Mouse (Mus musculus): ENCODE results near the gene Ripor3. TPM values are rescaled to one million over a fixed set of nuclear protein-coding genes. Genes with fewer than 3 reads are reported as not detected.

Ripor3 gene
- under 1 TPM in 1 of 2 experiments, not detected in 1; 0.21 TPM for polyA plus RNA-seq (2017; shearing (Covaris generic))

DNA sequence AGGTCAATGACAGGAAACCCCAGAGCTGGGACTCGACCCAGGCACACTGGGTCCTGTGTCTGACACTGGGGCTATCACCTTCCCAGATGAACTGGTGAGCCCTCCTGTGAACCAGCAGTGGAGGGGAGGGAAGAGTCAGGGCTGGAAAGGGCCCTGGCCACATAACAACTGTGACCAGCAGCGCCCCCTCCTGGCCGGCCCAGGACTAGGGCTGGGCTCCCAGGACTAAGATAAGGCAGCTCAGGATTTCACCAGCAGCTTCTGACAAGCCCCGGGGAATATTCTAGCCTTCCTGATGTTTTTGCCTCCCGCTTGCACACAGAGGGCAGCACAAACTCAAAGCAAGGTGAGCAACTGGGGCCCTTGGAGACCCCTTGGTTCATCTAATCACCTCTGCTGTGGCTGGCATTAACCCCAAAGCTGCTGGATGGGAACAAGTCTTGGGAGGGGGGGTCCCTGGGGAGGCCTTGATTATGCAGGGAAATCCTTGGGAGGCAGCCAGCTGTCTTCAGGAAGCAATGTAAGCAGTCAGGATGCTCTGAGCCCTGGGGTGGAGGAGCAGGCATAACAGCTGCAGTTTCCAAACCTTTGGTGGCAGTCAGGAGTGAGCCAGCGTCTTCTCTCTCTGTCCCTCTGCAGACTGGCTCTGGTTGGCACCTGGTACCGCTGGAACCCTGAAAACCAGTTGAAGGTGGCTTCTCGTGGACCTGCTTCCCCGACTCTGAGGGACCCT is at the start of gene Ripor3:
Ripor3 (minus strand) TSS at position 683 of the 733 bp plus-strand sequence.

DNA sequence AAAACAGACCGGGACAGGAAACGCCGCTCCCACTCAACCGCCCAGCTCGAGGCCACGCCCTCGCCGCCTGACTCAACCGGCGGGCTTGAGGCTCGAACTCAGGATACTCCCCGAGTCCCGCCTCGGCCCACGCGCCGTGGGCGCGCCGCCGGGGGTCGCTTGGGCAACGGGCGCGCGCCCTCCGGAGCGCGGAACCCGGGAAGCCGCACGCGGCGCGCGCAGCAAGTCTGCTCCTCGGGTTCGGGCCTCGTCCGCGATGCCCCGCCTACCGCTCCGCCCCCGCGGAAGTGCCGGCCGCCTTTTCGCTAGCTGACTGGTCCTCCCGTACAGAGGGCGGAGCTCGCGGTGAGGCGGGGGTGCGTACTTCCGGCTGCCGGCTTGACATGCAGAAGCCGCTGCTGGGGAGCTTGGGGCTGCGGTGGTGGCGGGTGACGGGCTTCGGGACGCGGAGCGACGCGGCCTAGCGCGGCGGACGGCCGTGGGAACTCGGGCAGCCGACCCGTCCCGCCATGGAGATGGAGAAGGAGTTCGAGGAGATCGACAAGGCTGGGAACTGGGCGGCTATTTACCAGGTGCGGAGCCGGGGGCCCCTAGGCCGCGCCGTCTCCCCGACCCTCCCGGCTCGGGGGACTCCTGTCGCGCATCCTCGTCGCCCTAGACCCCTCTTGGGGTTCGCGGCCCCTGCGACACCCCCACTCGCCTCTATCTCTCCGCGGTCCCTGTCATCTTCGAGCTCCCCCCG is 78.3 kb downstream of the Ripor3 start, which contains the start of gene Ptpn1:
Ptpn1 (plus strand) TSS at position 73 of the 742 bp plus-strand sequence.

Other genes starting within 250 kb of the Ripor3 start
- 100 to 1,000 TPM; 186 to 212 TPM for gene Ptpn1, start 78.6 kb downstream of the Ripor3 start, polyA plus RNA-seq (2017; shearing (Covaris generic))
- gene Pard6b, start 70.4 kb upstream of the Ripor3 start, polyA plus RNA-seq (2017; shearing (Covaris generic)): 1 to 10 TPM; 4.3 to 4.9 TPM
- gene Adnp, start 196.5 kb upstream of the Ripor3 start, polyA plus RNA-seq (2017; shearing (Covaris generic)): 10 to 100 TPM; 24.7 to 28.7 TPM
- 1 to 10 TPM; 4.2 to 6.8 TPM for gene Gm20716, start 219.7 kb upstream of the Ripor3 start, polyA plus RNA-seq (2017; shearing (Covaris generic))
- gene Dpm1, start 220.0 kb upstream of the Ripor3 start, polyA plus RNA-seq (2017; shearing (Covaris generic)): 100 to 1,000 TPM; 105 to 144 TPM
- 10 to 100 TPM; 15.3 to 16.1 TPM for gene Mocs3, start 220.0 kb upstream of the Ripor3 start, polyA plus RNA-seq (2017; shearing (Covaris generic))